Mouse (Mus musculus) heart, postnatal 0 days (tissue): ENCODE data around the gene Galr2. TPM values are rescaled to one million over a fixed set of nuclear protein-coding genes. Genes with fewer than 3 reads are reported as not detected.
"Not testable (repeated sequence)": the region's sequence is repeated elsewhere in the genome, so short reads cannot be mapped to it uniquely, and the experiment has no call there.

Experiments
- ATAC-seq: fragments of 200-750 bp; cut with Nextera tagmentation; 2 replicates; pipeline ENCODE4 v1.8.0; 2017; ENCODE audit warnings: low read depth, moderate number of reproducible peaks, moderate library complexity; ENCODE audit not compliant: insufficient read depth
- DNase-seq: peaks from one replicate; pipeline ENCODE4 v3.0.0-alpha.2; 2016; ENCODE audit warnings: low spot score
- H3K27ac ChIP-seq: fragments of 300-500 bp; sonication (generic); 2 replicates; pipeline ENCODE4 v1.5.1; 2014; ENCODE audit warnings: low read depth, mild to moderate bottlenecking
- H3K27me3 ChIP-seq: fragments of 300-500 bp; sonication (generic); 2 replicates; pipeline ENCODE4 v1.6.1; 2014; ENCODE audit warnings: low read length, mixed read lengths; ENCODE audit not compliant: control insufficient read depth, insufficient read depth
- H3K36me3 ChIP-seq: fragments of 300-500 bp; sonication (generic); replicated peaks from 2 replicates; pipeline ENCODE4 v1.6.1; 2014; ENCODE audit warnings: low read length, mixed read lengths; ENCODE audit not compliant: control insufficient read depth, insufficient read depth
- H3K4me1 ChIP-seq: fragments of 300-500 bp; sonication (generic); 2 replicates; pipeline ENCODE4 v1.6.1; 2014; ENCODE audit warnings: antibody characterized with exemption; ENCODE audit not compliant: control insufficient read depth, insufficient read depth
- H3K4me2 ChIP-seq: fragments of 300-500 bp; sonication (generic); 2 replicates; pipeline ENCODE4 v1.6.1; 2014; ENCODE audit warnings: low read depth, mild to moderate bottlenecking, low read length, moderate library complexity
- H3K4me3 ChIP-seq: fragments of 300-500 bp; sonication (generic); 2 replicates; pipeline ENCODE4 v1.5.1; 2014; ENCODE audit warnings: low read depth, low read length
- H3K9ac ChIP-seq: fragments of 300-500 bp; sonication (generic); replicated peaks from 2 replicates; pipeline ENCODE4 v1.6.1; 2014; ENCODE audit warnings: low read depth, low read length, mixed read lengths
- H3K9me3 ChIP-seq: fragments of 300-500 bp; sonication (generic); replicated peaks from 2 replicates; pipeline ENCODE4 v1.6.1; 2016; ENCODE audit warnings: low read length; ENCODE audit not compliant: control insufficient read depth
- CTCF ChIP-seq: IDR thresholded peaks from 2 replicates; pipeline ENCODE4 v1.5.1; 2016; ENCODE audit warnings: antibody characterized with exemption, control low read depth, low read depth
- EP300 ChIP-seq: IDR thresholded peaks from 2 replicates; pipeline ENCODE4 v1.6.1; 2016; ENCODE audit warnings: antibody characterized with exemption, low read depth
- WGBS: fragments of 180-500 bp; shearing (Covaris S2); extraction: QIAGEN DNeasy Blood & Tissue Kit; methylation state at CpG from one replicate; pipeline ENCODE4 v1.1.7; 2014; 5-methylcytosine and 5-hydroxymethylcytosine counted together
- polyA plus RNA-seq: library from polyadenylated mRNA; unstranded; fragments of >200 nt; fragmentation: Nextera tagmentation; extraction: Ambion mirVana; gene quantifications from 2 replicates; pipeline ENCODE4 v1.2.1, GENCODE M21; 2015
- total RNA-seq: library from RNA; depleted of rRNA; stranded (reverse); fragments of >200 nt; gene quantifications from 2 replicates; pipeline ENCODE4 v1.2.3, GENCODE M21; 2014; ENCODE audit warnings: low replicate concordance

Galr2 gene
- total and polyA plus RNA-seq, 2 experiments from 2014 or later, result 0.05 TPM; not detected in 1

- Histone ChIP-seq H3K27ac (0 out of 2 replicates have a peak overlapping the region, but pooled peaks have one; percentile 80), H3K36me3 (peaks cover 39% of the 10 kb centered on the region), H3K4me2 (peak overlapping the region; percentile 97), H3K9ac (peak overlapping the region; percentile 87), H3K27me3 (no peaks in the 10 kb centered on the region), H3K4me1 (peaks cover 8% of the 10 kb centered on the region), H3K9me3 (no peaks in the 10 kb centered on the region), H3K4me3 (peak overlapping the region; percentile 74)
- 37% methylated on average over 12 of the region's 12 CpGs for WGBS
- ATAC-seq, result no peak
- DNase-seq, result no peak
- TF ChIP-seq CTCF (no peak), EP300 (no peak)
Observed at GRCm38 (mm10) chr11:116272589-116273468, 7.9 kb upstream of the Galr2 start.

GRCm38 (mm10) chr11:116273469-116274044 lies 7.2 kb upstream of the Galr2 start:
- TF ChIP-seq EP300 (no peak), CTCF (no peak)
- Histone ChIP-seq H3K4me3 (peak overlapping the region; percentile 74), H3K4me1 (peaks cover 8% of the 10 kb centered on the region), H3K27me3 (no peaks in the 10 kb centered on the region), H3K9me3 (no peaks in the 10 kb centered on the region), H3K27ac (peak overlapping the region; percentile 80), H3K4me2 (peak overlapping the region; percentile 97), H3K9ac (peak overlapping the region; percentile 87), H3K36me3 (peaks cover 31% of the 10 kb centered on the region)
- peak; percentile 16 for ATAC-seq
- 1% methylated on average over 39 of the region's 39 CpGs for WGBS
- DNase-seq, result no peak

GRCm38 (mm10) chr11:116274045-116274666 lies 6.6 kb upstream of the Galr2 start, which contains the start of gene Srp68:
TSS of gene Srp68 (minus strand) at chr11:116274217.
- WGBS, result 2% methylated on average over 32 of the region's 32 CpGs
- peak; percentile 88 for DNase-seq
- Histone ChIP-seq H3K27ac (peak within 1 kb of the TSS; percentile 80), H3K9me3 (no peaks in the 10 kb centered on the region), H3K4me2 (peak within 1 kb of the TSS; percentile 97), H3K36me3 (peaks cover 27% of the 10 kb centered on the region), H3K4me1 (peaks cover 8% of the 10 kb centered on the region), H3K27me3 (no peaks in the 10 kb centered on the region), H3K9ac (peak within 1 kb of the TSS; percentile 87), H3K4me3 (peak within 1 kb of the TSS; percentile 74)
- TF ChIP-seq EP300 (0 out of 2 replicates have a peak, but pooled peaks have one; percentile 32), CTCF (peak; percentile 0; the same call in 1 of the 2 replicates)
- ATAC-seq, result peak; percentile 99

GRCm38 (mm10) chr11:116277184-116277583 lies 3.6 kb upstream of the Galr2 start:
- ATAC-seq, DNase-seq, H3K9me3 ChIP-seq, H3K4me2 ChIP-seq, H3K9ac ChIP-seq, H3K36me3 ChIP-seq, H3K4me3 ChIP-seq, H3K4me1 ChIP-seq, H3K27ac ChIP-seq: not testable (repeated sequence)
- H3K27me3 ChIP-seq, result peaks cover 26% of the 10 kb centered on the region
- WGBS, result 84% methylated on average over 1 of the region's 1 CpGs

GRCm38 (mm10) chr11:116281671-116282070 lies 932 bp downstream of the Galr2 start:
- WGBS, result 3% methylated on average over 18 of the region's 18 CpGs
- Histone ChIP-seq H3K27ac (no peak overlapping the region), H3K4me1 (no peaks in the 10 kb centered on the region), H3K9ac (no peak overlapping the region), H3K4me3 (peak overlapping the region; percentile 32), H3K36me3 (no peaks in the 10 kb centered on the region), H3K9me3 (no peaks in the 10 kb centered on the region; the same call in 1 of the 2 replicates), H3K4me2 (peak overlapping the region; percentile 56), H3K27me3 (peaks cover 55% of the 10 kb centered on the region)
- DNase-seq (no peak), ATAC-seq (no peak)
- TF ChIP-seq EP300 (no peak), CTCF (no peak)
